Mouse (Mus musculus) intestine, embryonic 15.5 days (tissue): ENCODE data around the gene 2510009E07Rik. TPM values are rescaled to one million over a fixed set of nuclear protein-coding genes. Genes with fewer than 3 reads are reported as not detected.
A peak's percentile ranks its signal among the peaks of the same experiment; 100 is the strongest.
"Not testable (repeated sequence)": the region's sequence is repeated elsewhere in the genome, so short reads cannot be mapped to it uniquely, and the experiment has no call there.

Experiments
- ATAC-seq: fragments of 200-750 bp; cut with Nextera tagmentation; 2 replicates; pipeline ENCODE4 v1.8.0; 2017; ENCODE audit warnings: moderate TSS enrichment, moderate library complexity
- H3K27ac ChIP-seq: fragments of 300-500 bp; sonication (generic); 2 replicates; pipeline ENCODE4 v1.5.1; 2015; ENCODE audit warnings: mild to moderate bottlenecking, inconsistent platforms
- H3K27me3 ChIP-seq: fragments of 300-500 bp; sonication (generic); replicated peaks from 2 replicates; pipeline ENCODE4 v1.6.1; 2015; ENCODE audit warnings: inconsistent platforms
- H3K36me3 ChIP-seq: fragments of 300-500 bp; sonication (generic); 2 replicates; pipeline ENCODE4 v1.6.1; 2015; ENCODE audit warnings: inconsistent platforms
- H3K4me1 ChIP-seq: fragments of 300-500 bp; sonication (generic); replicated peaks from 2 replicates; pipeline ENCODE4 v1.6.1; 2015; ENCODE audit warnings: inconsistent platforms
- H3K4me2 ChIP-seq: fragments of 300-500 bp; sonication (generic); replicated peaks from 2 replicates; pipeline ENCODE4 v1.6.1; 2015; ENCODE audit warnings: mild to moderate bottlenecking, inconsistent platforms
- H3K4me3 ChIP-seq: fragments of 300-500 bp; sonication (generic); replicated peaks from 2 replicates; pipeline ENCODE4 v1.5.1; 2015; ENCODE audit warnings: inconsistent platforms
- H3K9ac ChIP-seq: fragments of 300-500 bp; sonication (generic); 2 replicates; pipeline ENCODE4 v1.6.1; 2015; ENCODE audit warnings: inconsistent platforms
- H3K9me3 ChIP-seq: fragments of 300-500 bp; sonication (generic); 2 replicates; pipeline ENCODE4 v1.6.1; 2016; ENCODE audit warnings: inconsistent platforms
- WGBS: fragments of 180-500 bp; shearing (Covaris S2); methylation state at CpG from one replicate; pipeline ENCODE4 v1.1.7; 2015; 5-methylcytosine and 5-hydroxymethylcytosine counted together
- polyA plus RNA-seq: library from polyadenylated mRNA; unstranded; fragments of >200 nt; fragmentation: Nextera tagmentation; extraction: Ambion mirVana; gene quantifications from 2 replicates; pipeline ENCODE4 v1.2.1, GENCODE M21; 2015

Gene 2510009E07Rik
- polyA plus RNA-seq, 1 experiment from 2014 or later: 17.9 TPM

DNA sequence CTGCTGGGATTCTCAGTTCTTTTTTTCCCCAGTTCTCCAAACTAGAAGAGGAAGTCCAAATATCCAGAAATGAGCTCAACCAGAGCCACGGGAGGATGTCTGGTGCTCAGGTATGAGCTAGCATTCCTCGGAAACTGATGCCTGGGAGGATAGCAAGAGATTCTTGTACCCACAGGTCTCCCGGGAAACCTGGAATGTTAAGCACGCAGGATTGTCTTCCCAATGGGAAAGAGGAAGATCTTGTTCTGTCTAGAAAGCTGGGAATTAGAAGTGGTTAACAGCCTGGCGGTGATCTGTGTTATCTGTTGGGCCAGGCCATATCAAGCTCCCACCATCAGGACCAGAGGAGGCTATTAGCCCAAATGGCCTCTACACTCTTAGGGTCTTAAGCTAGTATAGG, 10.2 kb upstream of the 2510009E07Rik start:
- Histone ChIP-seq H3K4me1 (no peaks in the 10 kb centered on the region), H3K36me3 (no peaks in the 10 kb centered on the region), H3K4me2 (no peak overlapping the region), H3K9me3 (no peaks in the 10 kb centered on the region), H3K4me3 (no peak overlapping the region), H3K27ac (no peak overlapping the region), H3K27me3 (no peaks in the 10 kb centered on the region), H3K9ac (no peak overlapping the region)
- no peak for ATAC-seq
- WGBS: 39% methylated on average over 5 of the region's 5 CpGs

DNA sequence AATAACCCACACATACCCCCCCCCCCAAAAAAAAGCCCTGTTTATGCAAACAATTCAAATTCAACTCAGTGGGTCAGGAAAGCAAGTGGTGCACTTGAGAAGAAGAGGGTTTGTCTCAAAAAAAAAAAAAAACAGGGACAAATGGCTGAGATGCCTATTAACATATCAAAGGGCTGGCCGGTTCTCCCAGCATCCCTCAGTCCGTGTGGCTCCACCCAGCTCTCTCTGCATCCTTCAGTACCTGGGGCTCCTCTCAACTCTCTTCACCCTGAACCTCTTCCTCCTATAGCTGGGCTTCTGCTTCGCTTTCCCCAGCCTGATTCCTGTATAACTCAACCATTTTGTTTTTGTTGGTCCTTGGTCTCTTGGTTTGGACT, 7.8 kb upstream of the 2510009E07Rik start:
- no peak overlapping the region for H3K27ac ChIP-seq
- ATAC-seq: no peak
- no peaks in the 10 kb centered on the region for H3K36me3 ChIP-seq
- H3K4me2 ChIP-seq: no peak overlapping the region
- H3K9ac ChIP-seq: no peak overlapping the region
- no peak overlapping the region for H3K4me3 ChIP-seq
- WGBS: 25% methylated on average over 3 of the region's 3 CpGs
- H3K4me1 ChIP-seq: no peaks in the 10 kb centered on the region
- H3K27me3 ChIP-seq: no peaks in the 10 kb centered on the region
- no peaks in the 10 kb centered on the region; the same call in 1 of the 2 replicates for H3K9me3 ChIP-seq

DNA sequence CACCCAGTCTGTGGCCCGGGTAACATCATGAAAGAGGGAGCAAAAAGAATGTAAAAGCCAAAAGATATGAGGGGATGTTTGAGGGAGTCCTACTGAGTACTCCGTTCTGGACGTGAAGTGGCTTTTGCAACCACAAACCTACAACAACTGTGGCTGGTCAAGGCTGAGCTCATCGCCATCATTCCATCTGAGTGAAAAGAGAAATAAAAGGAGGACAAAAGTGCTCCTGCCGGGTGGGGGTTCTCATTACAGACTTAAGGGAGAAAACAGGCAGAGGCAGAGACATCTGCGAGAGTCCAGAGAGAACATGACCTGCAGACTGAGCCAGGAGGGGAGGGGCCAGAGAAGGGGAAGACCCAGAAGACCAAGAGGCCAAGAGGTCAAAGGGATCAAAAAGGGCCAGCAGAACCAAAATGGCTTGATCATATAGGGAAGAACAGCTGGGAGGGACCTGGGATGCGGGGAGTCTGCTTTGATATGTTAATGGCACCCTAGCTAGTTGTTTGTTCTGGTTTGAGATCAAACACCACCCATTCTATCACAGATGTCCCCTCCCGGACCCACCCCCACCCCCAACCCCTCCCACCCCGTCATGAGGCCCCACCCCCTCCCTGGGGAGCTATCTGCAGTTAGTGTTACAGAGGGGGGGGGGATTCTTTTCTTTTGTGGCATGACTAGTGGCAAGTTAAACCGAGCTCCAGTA, 7.3 kb upstream of the 2510009E07Rik start:
- no peak overlapping the region for H3K4me3 ChIP-seq
- no peaks in the 10 kb centered on the region; the same call in 1 of the 2 replicates for H3K9me3 ChIP-seq
- no peaks in the 10 kb centered on the region for H3K27me3 ChIP-seq
- no peak overlapping the region for H3K4me2 ChIP-seq
- no peaks in the 10 kb centered on the region for H3K4me1 ChIP-seq
- WGBS: 40% methylated on average over 10 of the region's 10 CpGs
- no peak overlapping the region for H3K27ac ChIP-seq
- no peaks in the 10 kb centered on the region for H3K36me3 ChIP-seq
- no peak for ATAC-seq
- H3K9ac ChIP-seq: no peak overlapping the region

DNA sequence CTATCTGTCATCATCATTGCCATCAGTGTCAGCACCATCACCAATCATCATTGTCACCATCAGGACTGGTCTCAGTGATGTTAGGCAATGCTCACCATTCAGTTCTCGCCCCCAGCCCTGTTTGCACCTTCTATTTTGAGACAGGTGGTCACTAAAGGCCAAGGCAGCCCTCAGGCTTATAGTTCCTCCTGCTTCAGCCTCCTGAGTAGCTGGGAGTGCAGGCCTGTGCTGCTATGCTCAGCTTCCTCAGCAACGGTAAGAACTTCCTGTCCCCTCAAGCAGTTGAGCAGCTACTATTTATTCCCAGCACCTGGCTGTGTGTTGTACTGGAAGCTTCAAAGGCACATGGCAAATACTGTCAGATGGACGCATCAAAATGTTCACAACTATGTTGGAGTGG, 3.7 kb upstream of the 2510009E07Rik start:
- no peak for ATAC-seq
- Histone ChIP-seq H3K36me3 (no peaks in the 10 kb centered on the region), H3K27ac (no peak overlapping the region), H3K4me2 (no peak overlapping the region), H3K9me3 (no peaks in the 10 kb centered on the region; the same call in 1 of the 2 replicates), H3K27me3 (no peaks in the 10 kb centered on the region), H3K4me3 (no peak overlapping the region), H3K9ac (no peak overlapping the region), H3K4me1 (peaks cover 4% of the 10 kb centered on the region; the same call in 1 of the 2 replicates)
- 73% methylated on average over 3 of the region's 3 CpGs for WGBS

DNA sequence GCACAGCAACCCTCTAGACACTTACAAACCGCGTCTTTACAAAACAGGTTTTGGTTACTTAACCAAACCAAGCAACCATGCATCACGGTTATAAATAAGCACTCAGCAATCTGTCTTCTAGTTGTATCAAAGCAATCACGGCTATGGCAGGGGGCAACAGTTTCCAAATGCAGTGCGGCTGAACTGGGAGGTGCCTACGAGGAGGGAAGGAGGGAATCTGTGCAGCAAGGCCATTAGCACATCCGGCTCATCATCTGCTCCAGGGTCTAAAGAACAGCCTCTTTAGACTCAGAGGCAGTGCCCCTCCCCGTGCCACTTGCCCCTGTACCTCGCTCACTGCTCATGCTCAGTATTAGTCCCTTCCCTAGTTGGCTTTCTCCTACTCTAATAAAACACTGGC, 2.5 kb upstream of the 2510009E07Rik start:
- 69% methylated on average over 9 of the region's 9 CpGs for whole genome bisulfite sequencing
- no peaks in the 10 kb centered on the region for H3K27me3 ChIP-seq
- no peak overlapping the region for H3K9ac ChIP-seq
- no peak for ATAC-seq
- H3K4me2 ChIP-seq: no peak overlapping the region
- no peak overlapping the region for H3K27ac ChIP-seq
- no peak overlapping the region for H3K4me3 ChIP-seq
- H3K36me3 ChIP-seq: no peaks in the 10 kb centered on the region
- H3K4me1 ChIP-seq: peaks cover 8% of the 10 kb centered on the region
- no peaks in the 10 kb centered on the region; the same call in 1 of the 2 replicates for H3K9me3 ChIP-seq

DNA sequence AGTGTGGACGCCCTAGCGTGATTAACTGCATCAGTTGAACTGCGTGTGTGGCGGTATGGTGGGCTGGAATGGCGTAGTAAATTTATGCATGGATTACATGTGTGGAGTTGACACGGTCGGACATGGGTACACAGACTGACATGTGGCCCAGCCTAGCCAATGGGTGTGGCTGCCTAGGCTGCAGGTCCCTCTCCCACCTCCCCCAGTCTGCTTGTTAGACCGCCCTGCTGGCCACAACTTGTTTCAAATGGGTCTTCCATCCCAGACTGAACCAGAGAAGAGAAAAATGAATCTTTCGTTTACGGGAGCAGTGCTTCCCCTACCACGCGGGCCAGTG, 745 bp upstream of the 2510009E07Rik start:
- WGBS: 4% methylated on average over 12 of the region's 12 CpGs

DNA sequence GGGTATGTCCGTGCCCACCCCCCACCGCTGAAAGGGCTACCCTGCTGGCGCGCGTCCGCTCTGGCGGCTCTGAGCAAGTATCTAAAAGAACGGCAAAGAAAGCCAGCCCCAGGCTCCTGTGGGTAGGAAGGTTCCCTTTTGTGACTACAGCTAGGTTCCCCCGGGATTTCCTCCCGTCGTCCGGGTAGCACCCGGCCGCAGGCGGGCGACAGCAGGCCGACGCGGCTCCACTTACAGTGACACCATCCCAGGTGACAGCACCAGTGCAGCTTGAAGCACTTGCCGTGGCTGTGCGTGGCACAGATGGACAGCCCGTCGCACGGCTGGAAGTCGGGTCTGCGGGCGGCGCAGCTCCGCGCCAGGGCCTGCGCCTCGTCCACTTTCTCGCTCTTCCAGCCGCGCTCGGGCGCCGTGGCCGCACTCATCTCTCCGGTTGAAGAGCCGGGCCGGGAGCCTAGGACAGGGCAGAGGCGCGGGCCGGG, 443 bp downstream of the 2510009E07Rik start:
- Histone ChIP-seq H3K4me3 (peak overlapping the region; percentile 77), H3K36me3 (no peaks in the 10 kb centered on the region), H3K9me3 (no peaks in the 10 kb centered on the region), H3K9ac (peak overlapping the region; percentile 81), H3K27me3 (no peaks in the 10 kb centered on the region), H3K27ac (peak overlapping the region; percentile 87), H3K4me1 (peaks cover 8% of the 10 kb centered on the region), H3K4me2 (peak overlapping the region; percentile 97)
- peak; percentile 77 for ATAC-seq
- WGBS: under 1% methylated on average over 45 of the region's 45 CpGs

More for the DNA sequence above, 745 bp upstream of the 2510009E07Rik start:
- peak overlapping the region; percentile 87; the same call in 1 of the 2 replicates for H3K27ac ChIP-seq
- peak; percentile 62 for ATAC-seq
- H3K9ac ChIP-seq: peak overlapping the region; percentile 81
- no peaks in the 10 kb centered on the region; the same call in 1 of the 2 replicates for H3K9me3 ChIP-seq
- H3K36me3 ChIP-seq: no peaks in the 10 kb centered on the region
- peak overlapping the region; percentile 97 for H3K4me2 ChIP-seq
- H3K4me3 ChIP-seq: peak overlapping the region; percentile 77
- H3K4me1 ChIP-seq: peaks cover 8% of the 10 kb centered on the region
- no peaks in the 10 kb centered on the region for H3K27me3 ChIP-seq

DNA sequence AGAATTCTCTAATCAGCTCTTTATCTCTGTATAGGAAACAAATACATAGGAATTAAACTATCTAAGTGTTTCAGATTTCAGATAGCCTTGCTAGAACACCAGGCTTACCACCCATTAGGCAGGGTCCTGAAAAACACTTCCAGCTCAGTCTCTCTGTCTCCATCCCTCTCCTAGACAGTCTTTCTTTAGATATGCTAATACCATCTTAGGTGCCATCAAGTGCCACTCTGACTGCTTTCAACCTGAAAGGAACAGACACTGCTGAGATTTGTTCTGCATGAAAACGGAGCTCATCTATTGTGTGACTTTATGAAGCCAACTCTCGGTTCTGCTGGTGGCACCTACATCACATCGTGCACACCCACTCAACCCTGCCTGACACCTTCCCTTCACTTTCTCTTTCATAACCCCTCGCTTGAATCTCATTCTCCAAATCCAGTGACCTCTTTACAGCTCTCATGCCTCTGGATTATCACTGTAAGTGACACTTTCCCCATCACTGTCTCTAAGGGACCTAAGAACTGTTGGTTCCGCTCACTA, 4.2 kb downstream of the 2510009E07Rik start:
- ATAC-seq: no peak
- WGBS: 64% methylated on average over 5 of the region's 5 CpGs
- H3K27me3 ChIP-seq: no peaks in the 10 kb centered on the region

DNA sequence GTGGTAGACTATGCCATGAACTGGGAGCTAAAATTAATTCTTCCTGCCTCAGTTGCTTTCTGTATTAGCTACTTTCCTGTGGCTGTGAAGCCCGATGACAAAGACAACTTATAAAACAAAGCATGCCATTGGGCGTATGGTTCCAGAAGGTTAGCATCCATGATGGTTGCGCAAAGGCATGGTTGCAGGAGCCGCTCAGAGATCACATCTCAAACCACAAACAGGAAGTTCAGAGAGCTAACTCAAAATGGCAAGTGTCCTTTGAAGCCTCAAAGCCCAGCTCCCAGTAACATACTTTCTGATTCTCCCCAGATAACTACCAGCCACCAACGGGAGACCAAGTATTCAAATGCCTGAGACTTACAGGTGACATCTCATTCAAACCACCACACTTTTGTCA, 5.3 kb downstream of the 2510009E07Rik start:
- no peaks in the 10 kb centered on the region for H3K27me3 ChIP-seq
- peaks cover 4% of the 10 kb centered on the region for H3K4me1 ChIP-seq
- no peak for ATAC-seq
- no peak overlapping the region for H3K9ac ChIP-seq
- no peaks in the 10 kb centered on the region for H3K9me3 ChIP-seq
- no peak overlapping the region for H3K4me3 ChIP-seq
- H3K4me2 ChIP-seq: no peak overlapping the region
- no peak overlapping the region for H3K27ac ChIP-seq
- WGBS: 88% methylated on average over 5 of the region's 5 CpGs
- no peaks in the 10 kb centered on the region for H3K36me3 ChIP-seq

More for the DNA sequence above, 4.2 kb downstream of the 2510009E07Rik start:
- Histone ChIP-seq H3K4me1 (peaks cover 5% of the 10 kb centered on the region), H3K36me3 (no peaks in the 10 kb centered on the region), H3K4me3 (no peak overlapping the region), H3K4me2 (no peak overlapping the region), H3K9ac (no peak overlapping the region), H3K9me3 (no peaks in the 10 kb centered on the region), H3K27ac (no peak overlapping the region)

DNA sequence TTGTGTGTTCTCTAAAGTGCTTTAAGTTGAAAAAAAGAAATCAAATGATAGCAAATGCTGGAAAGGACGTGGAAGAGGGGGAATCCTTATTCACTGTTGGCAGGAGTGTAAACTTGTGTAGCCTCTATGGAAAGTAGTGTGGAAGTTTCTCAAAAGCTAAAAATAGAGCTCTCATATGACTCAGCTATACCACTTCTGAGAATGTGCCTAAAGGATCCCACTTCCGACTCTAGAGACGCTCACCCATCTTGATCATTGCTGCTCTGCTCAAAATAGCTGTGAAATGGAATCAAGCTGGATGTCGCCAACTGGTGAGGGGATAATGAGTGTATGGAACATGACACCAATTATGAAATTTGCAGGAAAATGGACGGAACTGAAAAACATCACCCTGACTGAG, 7.1 kb downstream of the 2510009E07Rik start:
- Histone ChIP-seq H3K4me1 (peaks cover 3% of the 10 kb centered on the region), H3K4me3 (no peak overlapping the region), H3K9ac (no peak overlapping the region), H3K4me2 (no peak overlapping the region), H3K9me3 (no peaks in the 10 kb centered on the region), H3K36me3 (no peaks in the 10 kb centered on the region), H3K27ac (no peak overlapping the region), H3K27me3 (no peaks in the 10 kb centered on the region)
- ATAC-seq: no peak
- 86% methylated on average over 5 of the region's 5 CpGs for WGBS

DNA sequence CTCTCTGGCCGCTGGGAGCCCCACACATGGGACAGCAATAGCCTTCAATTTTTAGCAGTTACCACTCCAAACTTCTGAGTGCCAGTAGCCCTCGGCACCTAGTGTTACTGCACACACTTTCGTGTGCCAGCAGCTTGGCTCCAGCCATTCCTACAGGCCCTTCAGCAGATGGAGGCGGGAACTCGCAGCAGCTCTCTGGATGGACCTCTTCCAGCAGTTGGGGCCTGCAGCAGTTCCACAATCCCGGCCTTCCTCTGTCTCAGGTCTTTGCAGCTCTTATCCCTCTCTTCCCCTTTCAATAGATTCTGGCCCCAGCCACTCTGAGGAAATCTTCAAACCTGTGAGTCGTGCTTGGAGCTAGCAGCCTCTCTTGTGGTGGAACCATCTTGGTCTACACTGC, 17.7 kb downstream of the 2510009E07Rik start:
- H3K4me2 ChIP-seq: no peak overlapping the region
- no peak overlapping the region for H3K27ac ChIP-seq
- no peaks in the 10 kb centered on the region for H3K27me3 ChIP-seq
- H3K36me3 ChIP-seq: peaks cover 5% of the 10 kb centered on the region; the same call in 1 of the 2 replicates
- ATAC-seq: no peak
- no peaks in the 10 kb centered on the region for H3K4me1 ChIP-seq
- no peak overlapping the region for H3K9ac ChIP-seq
- no peak overlapping the region for H3K4me3 ChIP-seq
- 91% methylated on average over 7 of the region's 7 CpGs for WGBS
- no peaks in the 10 kb centered on the region for H3K9me3 ChIP-seq

DNA sequence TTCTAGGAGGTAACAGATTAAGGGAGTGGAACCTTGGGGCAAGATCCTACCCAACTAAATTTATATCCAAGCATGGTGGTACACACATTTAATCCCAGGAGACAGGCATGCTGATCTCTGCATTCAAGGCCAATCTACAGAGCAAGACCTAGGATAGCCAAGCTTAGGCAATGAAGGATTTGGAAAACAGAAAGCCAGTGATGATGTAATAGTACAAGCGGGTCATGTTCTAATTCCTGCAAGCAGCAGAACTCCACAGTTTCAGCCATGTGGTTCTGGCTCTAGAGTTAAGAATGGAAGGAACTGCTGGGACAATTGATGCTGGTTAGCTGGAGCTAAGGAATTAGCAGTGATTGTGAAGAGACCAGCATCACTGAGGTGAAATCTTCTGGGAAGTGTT, 20.8 kb downstream of the 2510009E07Rik start:
- WGBS: 100% methylated on average over 1 of the region's 1 CpGs
- not testable (repeated sequence) for ATAC-seq, H3K27ac ChIP-seq, H3K9me3 ChIP-seq, H3K9ac ChIP-seq, H3K4me1 ChIP-seq, H3K36me3 ChIP-seq, H3K4me3 ChIP-seq, H3K27me3 ChIP-seq, H3K4me2 ChIP-seq

DNA sequence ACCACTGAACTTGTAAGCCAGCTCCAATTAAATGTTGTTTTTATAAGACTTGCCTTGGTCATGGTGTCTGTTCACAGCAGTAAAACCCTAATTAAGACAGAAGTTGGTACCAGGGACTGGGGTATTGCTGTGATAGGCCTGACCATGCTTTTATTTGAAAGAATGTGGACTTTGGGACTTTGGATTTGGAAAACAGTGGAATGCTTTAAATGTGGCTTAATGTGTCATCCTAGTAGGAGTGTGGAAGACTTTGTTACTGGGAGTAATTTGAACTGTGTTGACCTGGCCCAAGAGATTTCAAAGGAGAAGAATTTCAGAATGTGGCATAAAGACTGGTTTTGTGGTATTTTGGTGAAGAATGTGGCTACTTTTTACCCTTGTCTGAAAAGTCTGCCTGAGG, 21.4 kb downstream of the 2510009E07Rik start:
- not testable (repeated sequence) for H3K36me3 ChIP-seq, ATAC-seq, H3K27me3 ChIP-seq, H3K4me3 ChIP-seq, H3K4me2 ChIP-seq, H3K27ac ChIP-seq, H3K4me1 ChIP-seq, H3K9ac ChIP-seq, H3K9me3 ChIP-seq
